Mouse (Mus musculus) neural tube, embryonic 11.5 days (tissue): Measurements from ENCODE around the gene Rsbn1l. TPM values are rescaled to one million over a fixed set of nuclear protein-coding genes. Genes with fewer than 3 reads are reported as not detected.

Experiments used
- ATAC-seq: fragments of 200-750 bp; cut with Nextera tagmentation; 2 replicates; pipeline ENCODE4 v1.8.0; 2017; ENCODE audit warnings: moderate number of reproducible peaks, mild to moderate bottlenecking, moderate TSS enrichment, moderate library complexity; ENCODE audit not compliant: insufficient read depth, low FRiP score, low TSS enrichment
- DNase-seq: peaks from one replicate; pipeline ENCODE4 v3.0.0-alpha.2; 2015; ENCODE audit warnings: low spot score
- H3K27ac ChIP-seq: fragments of 300-500 bp; sonication (generic); 2 replicates; pipeline ENCODE4 v1.5.1; 2014; ENCODE audit warnings: low read depth, mild to moderate bottlenecking, low read length
- H3K27me3 ChIP-seq: fragments of 300-500 bp; sonication (generic); 2 replicates; pipeline ENCODE4 v1.6.1; 2014; ENCODE audit warnings: mild to moderate bottlenecking, low read length, mixed read lengths; ENCODE audit not compliant: control insufficient read depth, insufficient read depth
- H3K36me3 ChIP-seq: fragments of 300-500 bp; sonication (generic); 2 replicates; pipeline ENCODE4 v1.6.1; 2014; ENCODE audit warnings: mild to moderate bottlenecking, low read length, moderate library complexity, mixed read lengths; ENCODE audit not compliant: control insufficient read depth, insufficient read depth
- H3K4me1 ChIP-seq: fragments of 300-500 bp; sonication (generic); 2 replicates; pipeline ENCODE4 v1.6.1; 2014; ENCODE audit warnings: low read length, mixed read lengths; ENCODE audit not compliant: control insufficient read depth, insufficient read depth
- H3K4me2 ChIP-seq: fragments of 300-500 bp; sonication (generic); 2 replicates; pipeline ENCODE4 v1.6.1; 2014; ENCODE audit warnings: low read depth, mild to moderate bottlenecking, moderate library complexity
- H3K4me3 ChIP-seq: fragments of 300-500 bp; sonication (generic); 2 replicates; pipeline ENCODE4 v1.5.1; 2014; ENCODE audit warnings: low read depth, low read length
- H3K9ac ChIP-seq: fragments of 300-500 bp; sonication (generic); 2 replicates; pipeline ENCODE4 v1.6.1; 2014; ENCODE audit warnings: mild to moderate bottlenecking, low read length
- H3K9me3 ChIP-seq: fragments of 300-500 bp; sonication (generic); 2 replicates; pipeline ENCODE4 v1.6.1; 2016; ENCODE audit warnings: low read length; ENCODE audit not compliant: control insufficient read depth
- WGBS: fragments of 180-500 bp; shearing (Covaris S2); extraction: QIAGEN DNeasy Blood & Tissue Kit; methylation state at CpG from one replicate; pipeline ENCODE4 v1.1.7; 2014; 5-methylcytosine and 5-hydroxymethylcytosine counted together
- polyA plus RNA-seq: library from polyadenylated mRNA; unstranded; fragments of >200 nt; fragmentation: Nextera tagmentation; extraction: Ambion mirVana; gene quantifications from 2 replicates; pipeline ENCODE4 v1.2.1, GENCODE M21; 2014

Rsbn1l gene
- 5.4 and 5.6 TPM in 2 replicates for polyA plus RNA-seq

DNA sequence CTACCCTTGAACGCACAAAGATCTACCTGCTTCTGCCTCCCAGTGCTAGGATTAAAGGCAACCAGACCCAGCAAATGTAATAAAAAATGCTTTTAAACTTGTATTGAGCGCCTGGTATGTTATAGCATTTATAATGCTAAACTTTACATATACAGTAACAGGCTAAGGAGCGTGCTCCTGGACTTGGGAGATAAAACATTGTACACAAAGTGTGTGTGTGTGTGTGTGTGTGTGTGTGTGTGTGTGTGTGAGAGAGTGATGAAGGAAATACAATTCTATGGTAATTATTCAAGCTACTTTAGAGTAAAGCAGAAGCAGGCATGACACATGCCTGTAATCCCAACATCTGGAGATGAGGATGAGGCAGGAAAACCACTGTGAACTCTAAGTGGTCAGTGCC lies at the start of gene Rsbn1l:
Gene Rsbn1l (minus strand): TSS at position 101 of the 400 bp plus-strand sequence.
- DNase-seq (no peak), ATAC-seq (no peak)
- H3K4me1 ChIP-seq, result no peaks in the 10 kb centered on the region
- WGBS, result 94% methylated on average over 3 of the region's 3 CpGs
- no peaks in the 10 kb centered on the region for H3K27me3 ChIP-seq
- H3K27ac ChIP-seq, result no peak within 1 kb of the TSS
- no peaks in the 10 kb centered on the region for H3K36me3 ChIP-seq
- no peak within 1 kb of the TSS for H3K9ac ChIP-seq
- no peaks in the 10 kb centered on the region for H3K9me3 ChIP-seq
- no peak within 1 kb of the TSS for H3K4me3 ChIP-seq
- no peak within 1 kb of the TSS for H3K4me2 ChIP-seq

DNA sequence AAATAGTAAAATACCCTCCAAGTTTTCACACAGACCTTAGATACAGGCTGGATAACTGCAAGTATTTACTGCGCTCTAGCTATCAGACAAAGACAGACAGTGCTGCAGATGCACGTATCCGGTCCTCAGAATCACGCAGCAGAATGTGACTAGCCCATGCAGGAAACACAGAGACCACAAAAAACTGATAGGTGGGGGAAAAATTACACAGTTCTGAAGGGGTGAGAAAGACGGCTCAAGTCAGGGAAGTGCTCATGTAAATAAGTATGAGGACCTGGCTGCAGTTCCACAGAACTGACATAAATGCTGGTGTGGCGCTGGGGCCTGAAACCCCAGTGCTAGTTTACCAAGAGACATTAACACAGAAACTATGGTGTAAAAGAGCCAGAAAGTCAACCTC lies 46.5 kb upstream of the Rsbn1l start:
- Histone ChIP-seq H3K9ac (no peak overlapping the region), H3K27me3 (no peaks in the 10 kb centered on the region), H3K36me3 (peaks cover 17% of the 10 kb centered on the region), H3K4me1 (no peaks in the 10 kb centered on the region), H3K4me3 (no peak overlapping the region), H3K4me2 (no peak overlapping the region), H3K27ac (no peak overlapping the region), H3K9me3 (no peaks in the 10 kb centered on the region)
- no peak for DNase-seq
- whole genome bisulfite sequencing, result 96% methylated on average over 6 of the region's 6 CpGs
- no peak for ATAC-seq

DNA sequence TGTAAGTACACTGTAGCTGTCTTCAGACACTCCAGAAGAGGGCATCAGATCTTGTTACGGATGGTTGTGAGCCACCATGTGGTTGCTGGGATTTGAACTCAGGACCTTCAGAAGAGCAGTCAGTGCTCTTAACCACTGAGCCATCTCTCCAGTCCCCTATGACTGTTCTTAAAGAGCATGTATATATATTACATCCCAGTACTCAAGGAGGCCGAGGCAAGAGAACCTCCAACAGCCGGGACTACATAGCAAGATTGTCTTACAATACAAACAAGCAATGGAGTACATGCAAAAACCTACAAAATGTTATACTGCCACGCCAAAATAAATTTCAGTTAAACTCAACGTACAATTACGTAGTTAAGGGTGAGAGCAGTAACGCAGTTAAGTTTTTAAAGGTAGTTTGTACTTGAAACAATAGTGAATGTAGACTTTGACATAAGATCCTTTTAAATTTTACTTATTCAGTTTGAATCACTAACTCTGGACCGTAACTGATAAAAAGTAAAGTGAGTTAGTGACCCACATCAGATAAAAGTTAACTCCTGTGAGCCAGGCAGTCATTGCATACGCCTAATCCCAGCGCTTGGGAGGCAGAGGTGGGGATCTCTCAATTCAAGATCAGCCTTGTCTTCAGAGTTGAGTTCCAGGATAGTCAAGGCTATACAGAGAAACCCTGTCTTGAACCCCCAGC lies 45.6 kb upstream of the Rsbn1l start:
- H3K4me3 ChIP-seq, result no peak overlapping the region
- no peak overlapping the region for H3K9ac ChIP-seq
- WGBS, result 95% methylated on average over 9 of the region's 10 CpGs
- no peak overlapping the region for H3K27ac ChIP-seq
- H3K4me1 ChIP-seq, result no peaks in the 10 kb centered on the region
- H3K27me3 ChIP-seq, result no peaks in the 10 kb centered on the region
- no peak for ATAC-seq
- no peaks in the 10 kb centered on the region for H3K9me3 ChIP-seq
- no peak overlapping the region for H3K4me2 ChIP-seq
- DNase-seq, result no peak
- peaks cover 22% of the 10 kb centered on the region for H3K36me3 ChIP-seq

DNA sequence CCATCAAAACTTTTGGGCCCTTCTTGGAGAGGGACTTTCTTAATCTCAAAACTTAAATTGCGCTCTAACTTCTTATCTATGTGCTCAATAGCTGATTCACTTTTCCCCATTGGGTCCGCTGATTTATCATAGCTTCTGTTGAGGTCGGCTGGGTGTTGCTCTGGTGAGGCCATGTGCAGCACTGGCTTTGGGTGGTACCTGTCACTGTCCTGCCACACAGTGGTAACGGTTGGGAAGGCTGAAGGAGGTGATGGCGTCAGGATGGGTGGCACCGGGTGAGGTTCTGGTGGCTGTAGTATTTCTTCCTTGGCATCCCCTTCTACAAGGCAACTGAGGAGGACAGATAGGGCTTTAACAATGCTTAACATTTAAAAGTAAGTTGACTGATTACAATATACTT lies 42.2 kb upstream of the Rsbn1l start:
- Histone ChIP-seq H3K27ac (no peak overlapping the region), H3K36me3 (peaks cover 23% of the 10 kb centered on the region), H3K9ac (no peak overlapping the region), H3K9me3 (no peaks in the 10 kb centered on the region), H3K27me3 (no peaks in the 10 kb centered on the region), H3K4me2 (no peak overlapping the region), H3K4me1 (no peaks in the 10 kb centered on the region), H3K4me3 (no peak overlapping the region)
- no peak for DNase-seq
- WGBS, result 92% methylated on average over 6 of the region's 6 CpGs
- no peak for ATAC-seq

DNA sequence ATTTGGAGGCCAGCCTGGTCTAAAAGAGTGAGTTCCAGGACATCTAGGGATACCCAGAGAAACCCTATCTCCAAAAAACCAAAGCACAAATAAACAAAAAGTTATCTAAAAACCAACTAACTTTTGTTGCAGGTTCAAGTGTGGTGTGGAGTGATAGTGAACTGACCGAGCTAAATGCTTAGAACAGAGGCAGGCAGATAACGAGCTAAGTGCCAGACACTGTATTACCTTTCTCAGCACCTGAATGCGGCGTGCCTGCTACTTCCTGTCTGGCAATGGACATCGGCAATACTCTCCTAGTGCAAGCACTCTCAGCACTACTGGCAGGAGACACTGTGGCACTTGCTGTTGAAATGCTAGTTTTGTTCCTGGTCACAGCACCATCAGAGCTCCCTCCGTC lies 41.4 kb upstream of the Rsbn1l start:
- no peak for DNase-seq
- Histone ChIP-seq H3K4me3 (no peak overlapping the region), H3K27me3 (no peaks in the 10 kb centered on the region), H3K9me3 (no peaks in the 10 kb centered on the region), H3K36me3 (peaks cover 23% of the 10 kb centered on the region), H3K4me1 (no peaks in the 10 kb centered on the region), H3K4me2 (no peak overlapping the region), H3K27ac (no peak overlapping the region), H3K9ac (no peak overlapping the region)
- WGBS, result 95% methylated on average over 6 of the region's 6 CpGs
- no peak for ATAC-seq

DNA sequence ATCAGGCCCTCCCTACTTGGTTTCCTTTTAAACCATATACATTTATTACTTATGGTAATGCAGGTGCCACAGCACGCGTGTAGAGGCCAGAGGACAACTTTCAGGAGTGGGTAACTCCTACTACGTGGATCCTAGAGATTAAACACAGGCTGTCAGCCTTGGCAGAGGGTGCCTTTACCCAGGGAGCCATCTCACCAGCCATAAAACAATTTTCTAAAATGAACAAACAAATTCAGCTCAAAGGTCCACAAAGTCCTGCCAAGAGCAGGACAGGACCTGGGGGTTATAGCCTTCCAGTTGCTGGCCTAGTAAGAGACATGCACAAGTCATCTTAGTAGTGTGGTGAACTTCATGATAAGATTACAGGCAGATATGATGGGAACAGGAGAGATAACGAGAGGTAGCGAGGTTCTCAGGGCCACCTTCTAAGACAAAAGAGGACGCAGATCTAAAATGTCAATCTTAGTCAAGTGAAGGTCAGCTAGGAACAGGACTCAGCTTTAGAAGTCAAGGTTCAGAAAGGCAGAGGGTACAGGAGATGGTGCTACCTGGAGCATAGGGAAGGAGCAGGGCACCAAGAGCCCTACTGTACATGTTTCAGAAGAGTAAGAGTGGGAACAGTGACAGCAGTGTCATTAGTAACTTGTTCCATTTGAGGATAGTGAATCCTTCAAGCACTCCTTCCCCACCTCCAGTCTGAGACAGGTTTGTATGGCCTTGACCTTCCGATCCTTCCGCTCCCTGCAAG lies 34.0 kb upstream of the Rsbn1l start:
- H3K9me3 ChIP-seq, result no peaks in the 10 kb centered on the region
- no peak overlapping the region for H3K9ac ChIP-seq
- H3K4me3 ChIP-seq, result no peak overlapping the region
- WGBS, result 96% methylated on average over 8 of the region's 8 CpGs
- no peak for ATAC-seq
- no peak for DNase-seq
- no peaks in the 10 kb centered on the region for H3K4me1 ChIP-seq
- no peaks in the 10 kb centered on the region for H3K27me3 ChIP-seq
- H3K36me3 ChIP-seq, result peaks cover 7% of the 10 kb centered on the region
- no peak overlapping the region for H3K4me2 ChIP-seq
- no peak overlapping the region for H3K27ac ChIP-seq

DNA sequence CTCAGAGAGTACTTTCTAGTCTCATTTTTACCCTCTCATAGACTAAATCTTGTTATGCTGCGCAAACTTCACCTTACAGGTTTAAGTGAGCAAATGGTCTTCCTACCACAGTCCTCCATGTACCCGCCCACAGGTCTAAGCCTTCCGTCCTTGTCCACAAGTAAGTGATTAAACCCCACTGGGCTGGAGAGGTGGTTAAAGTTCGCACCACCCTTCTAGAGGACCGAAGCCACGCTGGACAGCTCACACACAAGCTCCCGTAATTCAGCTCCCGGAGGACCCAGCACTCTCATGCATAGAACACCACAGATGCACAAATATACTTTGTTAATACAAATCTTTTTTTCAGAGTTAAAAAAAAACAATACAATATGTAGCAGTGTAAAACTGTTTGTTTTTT lies 30.1 kb upstream of the Rsbn1l start:
- Histone ChIP-seq H3K27me3 (no peaks in the 10 kb centered on the region), H3K27ac (no peak overlapping the region), H3K4me3 (no peak overlapping the region), H3K4me1 (no peaks in the 10 kb centered on the region), H3K9ac (no peak overlapping the region), H3K4me2 (no peak overlapping the region), H3K9me3 (no peaks in the 10 kb centered on the region), H3K36me3 (peaks cover 9% of the 10 kb centered on the region)
- WGBS, result 97% methylated on average over 8 of the region's 8 CpGs
- ATAC-seq, result no peak
- no peak for DNase-seq

DNA sequence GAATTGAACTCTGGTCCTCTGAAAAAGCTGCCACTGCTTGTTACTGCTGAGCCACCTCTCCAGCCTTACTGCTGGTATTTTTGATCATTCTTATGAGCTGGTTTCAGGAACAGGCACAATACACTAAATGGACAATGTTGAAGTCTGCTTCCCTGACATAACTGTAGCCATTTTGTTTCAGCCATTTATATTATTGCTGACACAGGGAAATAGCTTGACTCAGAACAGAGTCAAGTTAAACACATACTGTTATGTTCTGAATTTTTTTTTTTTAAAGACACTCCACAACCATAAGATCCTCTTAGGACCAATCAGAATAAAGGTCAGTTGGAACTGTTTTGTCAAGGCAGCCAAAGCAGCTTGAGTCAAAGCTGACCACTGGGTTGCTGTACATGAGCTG lies 27.3 kb upstream of the Rsbn1l start:
- H3K4me3 ChIP-seq, result no peak overlapping the region
- H3K27me3 ChIP-seq, result no peaks in the 10 kb centered on the region
- H3K4me1 ChIP-seq, result no peaks in the 10 kb centered on the region
- no peak overlapping the region for H3K9ac ChIP-seq
- peaks cover 6% of the 10 kb centered on the region; the same call in 1 of the 2 replicates for H3K36me3 ChIP-seq
- H3K9me3 ChIP-seq, result no peaks in the 10 kb centered on the region
- DNase-seq (no peak), ATAC-seq (no peak)
- no peak overlapping the region for H3K27ac ChIP-seq
- H3K4me2 ChIP-seq, result no peak overlapping the region

DNA sequence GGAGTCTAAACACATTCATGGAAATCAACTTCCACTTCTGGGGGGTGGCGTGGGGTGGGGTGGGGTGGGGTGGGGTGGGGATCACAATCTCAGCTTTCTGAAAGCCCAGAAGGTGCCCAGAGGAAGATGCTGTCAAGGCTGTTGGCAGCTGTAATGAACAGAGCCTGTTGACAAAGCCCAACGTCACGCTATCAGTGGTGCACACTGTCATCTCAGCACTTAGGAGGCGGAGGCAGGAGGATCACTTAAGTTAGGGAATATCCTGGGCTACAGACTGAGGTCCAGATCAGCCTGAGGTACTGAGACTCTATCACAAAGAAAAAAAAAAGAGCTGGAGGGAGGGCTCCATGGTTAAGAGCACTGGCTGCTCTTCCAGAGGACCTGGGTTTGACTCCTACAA lies 18.5 kb upstream of the Rsbn1l start:
- Histone ChIP-seq H3K27me3 (no peaks in the 10 kb centered on the region), H3K27ac (no peak overlapping the region), H3K4me3 (no peak overlapping the region), H3K9ac (no peak overlapping the region), H3K9me3 (no peaks in the 10 kb centered on the region), H3K4me1 (no peaks in the 10 kb centered on the region), H3K36me3 (no peaks in the 10 kb centered on the region), H3K4me2 (no peak overlapping the region)
- 77% methylated on average over 4 of the region's 4 CpGs for WGBS
- ATAC-seq (no peak), DNase-seq (no peak)
